Mouse (Mus musculus) liver (tissue): Measurements from ENCODE around the gene Dapk1.
A peak's percentile ranks its signal among the peaks of the same experiment; 100 is the strongest.

Experiments
- DNase-seq: peaks from one replicate; pipeline ENCODE4 v3.0.0-alpha.2; 2020; ENCODE audit warnings: mixed read lengths

Dapk1 gene

DNA sequence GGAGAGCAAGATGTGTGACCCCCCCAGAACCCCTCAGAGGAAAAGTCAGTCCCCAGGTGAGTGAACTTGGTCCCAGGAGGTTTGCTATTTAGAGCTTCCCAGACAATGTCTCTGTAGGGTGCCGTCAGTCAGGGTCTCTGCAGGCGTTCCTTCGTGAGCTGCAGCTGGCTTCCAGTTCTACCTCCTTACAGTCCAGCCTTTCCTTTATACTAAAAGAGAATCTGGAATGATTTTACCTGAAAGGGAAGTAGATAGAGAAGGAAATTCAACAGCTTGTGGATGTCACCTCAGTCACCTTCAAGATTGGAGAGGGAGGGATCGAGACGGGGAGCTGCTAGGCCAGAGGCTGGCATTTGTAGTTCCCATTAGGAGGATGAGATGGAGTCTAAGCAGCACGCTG lies 14.3 kb downstream of the Dapk1 start:
- no peak for DNase-seq

GRCm38 (mm10) chr13:60618287-60618686 lies 16.5 kb downstream of the Dapk1 start:
- DNase-seq, result peak; percentile 38

- DNase-seq, result peak; percentile 34
Measured at GRCm38 (mm10) chr13:60619723-60620122, 18.0 kb downstream of the Dapk1 start.

DNA sequence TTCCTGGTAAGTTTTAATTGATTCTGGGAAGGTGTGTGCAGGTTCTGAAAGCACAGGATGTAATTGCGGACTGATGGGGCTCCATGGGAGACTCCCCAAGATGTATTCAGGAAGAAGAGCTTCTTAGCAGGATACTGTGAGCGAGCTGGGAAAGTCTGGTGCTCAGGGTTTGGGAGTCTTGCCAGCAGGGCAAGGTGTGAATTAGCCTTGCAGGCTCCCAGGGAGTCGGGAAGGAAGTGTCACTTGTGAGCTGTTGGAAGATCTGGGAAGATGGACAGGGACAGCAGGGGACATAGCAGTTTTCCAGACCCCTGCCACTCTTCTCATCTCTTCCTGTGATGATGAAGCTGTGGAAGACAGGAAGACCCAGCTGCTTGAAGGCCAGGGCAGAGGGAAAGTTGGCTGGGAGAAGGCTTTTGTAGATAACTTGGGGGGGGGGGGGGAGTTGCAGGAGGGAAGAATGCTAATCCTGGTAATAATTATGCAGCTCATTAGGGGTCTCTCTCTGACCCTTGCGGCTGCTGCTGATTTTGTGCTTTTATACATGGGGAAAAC lies 19.7 kb downstream of the Dapk1 start:
- no peak for DNase-seq

GRCm38 (mm10) chr13:60625581-60625980 lies 23.8 kb downstream of the Dapk1 start:
- no peak for DNase-seq

DNA sequence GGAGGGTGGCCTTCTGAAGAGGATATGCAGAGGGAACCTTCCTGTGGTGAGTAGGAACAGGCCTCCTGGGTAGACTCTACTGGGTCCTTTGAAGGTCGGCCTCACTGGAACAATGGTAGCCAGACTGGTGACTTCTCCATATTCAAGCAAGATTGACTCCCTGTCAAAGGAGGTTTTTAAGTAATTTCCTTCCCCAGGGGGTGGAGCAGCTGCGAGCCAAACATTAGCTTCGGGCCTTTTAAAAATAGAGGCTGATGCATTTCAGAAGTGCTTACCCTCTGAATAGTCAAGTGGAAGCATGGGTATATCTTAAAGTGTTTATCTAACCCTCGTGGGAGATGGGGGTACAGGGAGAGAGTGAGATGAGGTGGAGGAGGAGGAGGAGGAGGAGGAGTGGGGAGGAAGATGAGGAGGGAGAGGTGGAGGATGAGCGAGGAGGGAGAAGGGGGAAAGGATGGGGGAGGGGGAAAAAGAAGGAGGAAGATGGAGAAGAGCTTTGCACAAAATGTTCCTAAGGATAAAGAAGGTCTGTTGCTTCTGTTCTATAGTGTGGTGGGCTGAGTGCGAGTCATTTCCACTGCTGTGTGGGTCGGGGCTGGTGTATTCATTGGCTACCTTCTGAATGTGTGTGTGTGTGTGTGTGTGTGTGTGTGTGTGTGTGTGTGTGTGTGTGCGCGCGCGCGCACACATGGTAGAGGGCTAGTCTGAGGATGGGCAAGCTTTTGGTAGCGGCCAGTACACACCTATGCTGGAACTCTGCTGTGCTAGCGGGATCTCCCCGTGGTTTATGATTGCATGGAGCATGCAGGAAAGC lies 26.3 kb downstream of the Dapk1 start:
- no peak for DNase-seq

GRCm38 (mm10) chr13:60628657-60628950 lies 26.9 kb downstream of the Dapk1 start:
- DNase-seq, result no peak

DNA sequence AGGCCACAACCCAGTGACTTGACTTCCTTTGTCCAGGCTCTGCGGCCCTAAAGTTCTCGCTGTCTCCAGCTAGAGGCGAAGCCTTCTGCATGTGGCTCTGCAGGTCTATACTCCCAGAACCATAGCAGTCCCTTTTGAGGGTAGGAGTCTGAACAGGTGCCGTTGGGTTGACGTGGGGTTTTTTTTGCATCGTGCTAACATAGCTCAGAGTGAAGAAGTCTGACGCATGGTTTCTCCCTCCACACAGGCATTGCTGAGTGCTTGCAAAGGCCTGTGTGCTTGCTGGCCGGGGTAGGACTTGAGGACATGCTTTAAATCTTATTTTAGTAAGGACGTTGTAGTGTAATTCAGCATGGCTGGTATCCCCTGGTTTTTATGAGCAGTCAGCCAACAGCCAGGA lies 27.7 kb downstream of the Dapk1 start:
- DNase-seq, result no peak

DNA sequence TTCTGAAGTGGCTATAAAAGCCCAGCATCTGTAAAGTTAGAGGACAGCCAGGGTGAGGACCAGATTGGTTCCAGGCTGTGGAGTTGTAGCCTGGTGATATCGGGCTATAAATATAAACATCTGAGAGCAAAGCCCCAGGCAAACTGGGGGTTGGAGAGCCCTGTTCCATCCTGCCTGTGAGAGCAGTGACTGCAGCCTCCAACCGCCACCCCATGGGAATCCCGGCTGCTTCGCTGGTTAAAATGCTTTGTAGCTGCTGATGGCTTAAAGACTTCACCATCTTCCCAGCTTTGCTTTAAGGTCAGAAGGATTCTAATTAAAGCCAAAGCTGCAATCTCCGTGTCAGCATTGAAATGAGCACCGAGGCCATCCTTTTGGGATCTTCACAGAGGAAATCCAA lies 32.2 kb downstream of the Dapk1 start:
- no peak for DNase-seq

DNA sequence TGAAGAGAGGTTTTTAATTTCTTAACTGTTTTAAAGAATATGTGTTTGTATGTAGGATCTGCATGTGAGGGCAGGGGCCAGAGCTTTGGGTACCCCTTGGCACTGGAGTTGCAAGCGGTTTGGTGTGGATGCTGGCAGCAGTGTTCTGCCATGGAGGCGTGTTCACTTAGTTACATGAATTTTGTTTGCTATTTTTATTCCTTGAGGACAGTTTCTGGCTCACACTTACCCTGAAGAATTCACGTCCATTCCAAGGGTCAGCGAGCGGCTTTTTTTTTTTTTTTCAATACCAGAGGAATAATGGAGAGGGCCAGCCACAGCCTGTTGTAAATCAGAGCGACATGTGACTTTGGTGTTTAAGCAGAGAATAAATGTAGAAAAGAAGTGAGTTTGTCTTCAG lies 33.9 kb downstream of the Dapk1 start:
- no peak for DNase-seq

GRCm38 (mm10) chr13:60639482-60640055 lies 37.8 kb downstream of the Dapk1 start:
- no peak for DNase-seq

GRCm38 (mm10) chr13:60640420-60640819 lies 38.7 kb downstream of the Dapk1 start:
- DNase-seq, result no peak

- no peak for DNase-seq
Measured at GRCm38 (mm10) chr13:60644457-60644889, 42.7 kb downstream of the Dapk1 start.

DNA sequence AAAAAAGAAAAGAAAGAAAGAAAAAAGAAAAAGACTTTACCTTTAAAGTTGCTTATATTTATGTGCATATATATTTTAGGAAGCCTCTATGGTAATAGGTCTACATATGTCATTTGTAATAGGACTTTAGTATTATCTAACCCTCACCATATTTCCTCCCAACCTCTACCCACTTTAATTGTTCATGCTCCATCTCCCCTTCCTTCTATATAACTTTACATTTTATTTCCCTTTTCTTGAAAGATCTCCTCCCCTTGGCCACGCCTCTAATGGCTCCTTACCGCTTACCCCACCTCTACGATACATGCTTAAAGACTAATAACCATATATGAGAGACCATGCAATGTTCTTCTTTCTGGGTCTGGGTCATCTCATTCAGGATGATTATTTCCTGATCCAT lies 45.0 kb downstream of the Dapk1 start:
- DNase-seq, result no peak

GRCm38 (mm10) chr13:60648350-60648749 lies 46.6 kb downstream of the Dapk1 start:
- no peak for DNase-seq

- no peak for DNase-seq
Measured at GRCm38 (mm10) chr13:60650000-60650399, 48.3 kb downstream of the Dapk1 start.

DNA sequence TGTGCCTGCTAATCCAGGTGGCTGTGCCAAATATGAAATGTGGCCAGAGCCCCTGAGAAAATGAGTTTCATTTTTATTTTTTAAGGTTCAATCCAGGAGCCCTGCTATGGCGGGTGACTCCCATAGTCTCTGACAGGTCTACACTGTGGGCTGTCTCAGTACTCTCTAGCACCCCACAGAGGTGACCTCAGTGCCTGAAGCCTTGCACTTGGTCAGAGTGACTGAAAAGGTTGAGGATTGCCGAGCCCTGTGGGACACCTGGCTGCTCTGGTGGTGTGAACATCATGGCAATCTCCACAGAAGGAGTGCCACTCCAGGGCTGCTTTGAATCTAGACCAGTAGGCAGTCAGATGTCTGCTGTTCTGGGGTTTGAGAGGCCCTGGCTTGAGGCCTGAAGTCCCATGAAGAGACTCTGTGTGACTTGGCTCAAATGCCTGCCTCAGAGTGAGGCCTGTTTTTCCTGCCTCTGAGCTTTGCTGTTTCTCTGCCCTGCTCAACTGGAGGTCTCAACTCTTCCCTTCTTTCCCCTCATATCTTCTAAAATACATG lies 52.3 kb downstream of the Dapk1 start:
- DNase-seq, result no peak

DNA sequence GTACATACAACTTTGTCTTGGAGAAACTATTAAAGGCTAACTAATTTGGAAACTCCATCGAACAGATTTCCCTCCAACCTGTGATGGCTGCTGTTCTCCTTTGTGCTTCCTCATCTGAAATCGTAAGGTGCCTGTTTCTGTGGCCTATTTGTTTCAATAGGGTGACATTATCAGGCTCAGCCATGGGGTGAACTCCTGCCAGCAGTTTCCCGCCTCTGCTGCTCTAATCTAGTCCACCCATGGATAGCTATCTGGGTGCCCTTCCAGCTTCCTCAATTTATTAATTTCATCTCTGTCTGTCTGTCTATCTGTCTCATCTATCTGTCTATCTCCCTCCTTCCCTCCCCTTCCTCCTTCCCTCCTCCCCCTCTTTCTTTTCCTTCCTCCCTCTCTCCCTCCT lies 53.5 kb downstream of the Dapk1 start:
- peak; percentile 29 for DNase-seq

DNA sequence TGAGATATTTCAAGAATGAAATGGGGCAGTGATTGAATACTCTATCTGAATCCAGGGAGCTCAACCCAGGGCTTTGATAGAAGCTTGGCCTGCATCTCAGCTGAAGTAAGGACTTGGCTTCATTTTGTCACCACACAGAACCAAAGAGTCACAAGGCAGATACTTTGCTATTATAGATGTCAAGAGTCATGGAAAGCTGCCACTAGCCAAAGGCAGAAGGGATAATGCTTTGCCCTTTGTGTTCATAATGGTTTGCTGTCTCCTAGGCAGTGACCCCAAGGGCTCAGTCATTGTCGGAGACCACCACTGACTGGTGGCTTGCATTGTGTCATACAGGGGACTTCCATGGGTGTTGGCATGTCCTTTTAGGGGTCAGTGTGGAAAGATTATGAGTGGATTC lies 57.9 kb downstream of the Dapk1 start:
- no peak for DNase-seq

GRCm38 (mm10) chr13:60660056-60660455 lies 58.3 kb downstream of the Dapk1 start:
- DNase-seq, result no peak

DNA sequence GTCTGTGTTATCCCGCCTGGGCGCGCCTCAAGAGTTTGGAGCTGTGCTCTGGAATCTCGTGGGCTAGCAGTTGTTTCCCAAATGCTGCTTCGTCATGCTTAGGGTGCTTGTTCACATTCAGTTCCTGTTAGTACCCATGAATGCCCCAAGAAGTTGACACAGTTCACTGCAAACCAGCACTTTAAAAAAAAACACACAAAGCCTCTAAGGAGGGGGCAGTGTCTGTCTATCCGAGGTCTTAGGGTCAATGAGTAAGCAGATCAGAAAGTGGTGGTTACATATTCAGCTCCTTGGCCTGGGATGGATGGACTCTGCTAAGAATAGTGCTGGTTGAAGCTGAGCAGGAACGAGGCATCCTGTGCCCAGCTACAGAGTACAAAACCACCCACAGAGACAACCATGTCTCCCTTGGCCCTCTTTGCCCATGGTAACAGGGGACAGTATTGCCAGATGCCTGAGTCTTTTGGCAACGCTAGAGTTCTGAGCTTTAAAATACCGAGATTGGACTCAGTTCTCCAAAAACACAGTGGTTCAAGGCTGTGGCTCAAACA lies 59.0 kb downstream of the Dapk1 start:
- no peak for DNase-seq

DNA sequence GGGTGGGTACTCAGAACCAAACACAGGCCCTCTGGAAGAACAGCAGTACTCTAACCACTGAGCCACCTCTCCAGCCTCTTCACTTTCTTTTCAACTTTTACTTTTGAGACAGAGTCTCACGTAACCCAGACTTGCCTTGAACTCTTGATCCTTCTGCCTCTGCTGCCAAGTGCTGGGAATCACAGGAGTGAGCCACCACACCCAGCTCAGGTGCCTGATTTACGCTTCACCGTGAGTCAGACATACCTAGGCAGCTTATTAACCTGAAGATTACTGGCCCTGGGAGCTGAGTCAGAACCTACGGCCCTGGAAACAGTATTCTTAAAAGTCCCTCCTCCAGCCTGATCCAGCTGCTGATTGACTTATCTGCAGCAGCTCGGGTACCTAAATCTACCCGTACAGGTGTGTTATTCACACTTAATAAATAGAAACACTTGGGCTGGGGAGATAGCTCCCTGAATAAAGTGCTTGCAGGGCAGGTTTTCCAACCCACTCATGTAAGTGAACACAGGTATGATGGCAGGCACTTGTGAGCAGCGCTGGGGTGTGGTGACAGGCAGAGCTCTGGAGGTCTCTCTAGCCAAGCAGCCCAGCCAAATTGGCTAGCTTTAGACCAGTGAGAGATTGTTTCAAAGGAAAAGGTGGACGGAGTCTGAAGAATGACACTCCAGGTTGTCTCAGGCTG lies 60.9 kb downstream of the Dapk1 start:
- no peak for DNase-seq

DNA sequence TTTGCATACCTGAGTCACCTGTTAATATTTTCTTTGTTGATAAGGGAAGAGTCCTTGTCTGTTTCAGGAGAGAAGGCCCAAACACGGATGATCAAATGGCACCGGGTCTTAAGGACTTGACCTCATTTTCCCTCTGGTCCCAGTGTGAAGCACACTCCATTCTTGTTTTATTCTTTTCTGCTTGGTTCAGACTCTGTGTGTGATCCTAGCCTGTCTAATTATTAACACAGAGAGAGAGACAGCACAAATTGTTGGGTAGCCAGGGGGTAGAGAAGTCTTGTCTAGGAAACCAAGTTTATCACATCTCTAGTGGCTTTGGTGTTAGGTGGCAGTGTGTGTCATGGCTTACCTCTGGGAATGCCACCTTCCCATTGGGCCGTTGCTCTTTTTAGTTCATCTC lies 62.3 kb downstream of the Dapk1 start:
- no peak for DNase-seq
